ENCODE assay signal across 13 mouse cellular contexts in genomic region chr6:66943367-66944189, GRCm38 (mm10). TPM values are rescaled to one million over a fixed set of nuclear protein-coding genes. Genes with fewer than 3 reads are reported as not detected.
A peak's percentile ranks its signal among the peaks of the same experiment; 100 is the strongest.
DNase-seq lines count a peak whose midpoint lies in the region; ATAC-seq and TF ChIP-seq lines count a peak whose summit lies in the region.
"Had no signal": no experiment of that assay in that cellular context is flagged by ENCODE, and none has a peak within 500 bp of the region (broad histone marks: within the 10 kb centered on the region; RNA-seq: fewer than 3 reads in every experiment).

No protein-coding gene starts in this region.

- TF ChIP-seq POLR2A in embryonic fibroblast, embryonic 13.5 days (IDR thresholded peaks at IDR 0.05; ENCODE audit: low read depth, low read length): no peak

- H3K27me3 ChIP-seq in liver, postnatal 0 days (ENCODE audit: insufficient read depth, low read length): no peaks in the 10 kb centered on the region
- no peaks in the 10 kb centered on the region for H3K27me3 ChIP-seq in liver, embryonic 11.5 days (replicated peaks; ENCODE audit: control insufficient read depth, insufficient read depth, low read length)
- H3K27me3 ChIP-seq in Patski: no peaks in the 10 kb centered on the region
- H3K27me3 ChIP-seq in midbrain, embryonic 15.5 days (replicated peaks): no peaks in the 10 kb centered on the region

- H3K4me1 ChIP-seq in liver, postnatal 0 days (ENCODE audit: insufficient read depth): peaks cover 47% of the 10 kb centered on the region
- H3K4me1 ChIP-seq in liver, embryonic 11.5 days (replicated peaks; ENCODE audit: control insufficient read depth, insufficient read depth, low read length): peaks cover 31% of the 10 kb centered on the region
- peaks cover 29% of the 10 kb centered on the region for H3K4me1 ChIP-seq in embryonic fibroblast, embryonic 13.5 days (ENCODE audit: control insufficient read depth, insufficient read depth, low read length)
- H3K4me1 ChIP-seq in midbrain, embryonic 15.5 days: peaks cover 5% of the 10 kb centered on the region; the same call in 1 of the 2 replicates

- no peak overlapping the region for H3K9ac ChIP-seq in liver, postnatal 0 days (replicated peaks)
- H3K9ac ChIP-seq in liver, embryonic 11.5 days (ENCODE audit: low read depth, low read length): no peak overlapping the region
- no peak overlapping the region for H3K9ac ChIP-seq in midbrain, embryonic 15.5 days

- H3K4me2 ChIP-seq in liver, postnatal 0 days (ENCODE audit: low read depth, low read length): no peak overlapping the region
- H3K4me2 ChIP-seq in liver, embryonic 11.5 days: no peak overlapping the region
- no peak overlapping the region for H3K4me2 ChIP-seq in midbrain, embryonic 15.5 days

- in situ Hi-C loops in Patski (cut with MboI; ENCODE audit: low pct_unique_long_range_greater_than_20kb): loop anchor here (10.0 kb wide), 1 partner anchor 409 kb away; the partner anchor contains the start of gene Mad2l1

- H3K9me3 ChIP-seq in liver, postnatal 0 days (ENCODE audit: low read length): no peaks in the 10 kb centered on the region
- H3K9me3 ChIP-seq in liver, embryonic 11.5 days (ENCODE audit: control insufficient read depth, low read length): no peaks in the 10 kb centered on the region
- no peaks in the 10 kb centered on the region for H3K9me3 ChIP-seq in midbrain, embryonic 15.5 days
- H3K9me3 ChIP-seq: G1E had no signal

- H3K27ac ChIP-seq in liver, postnatal 0 days (ENCODE audit: low read depth): peak overlapping the region; percentile 61; the same call in 1 of the 2 replicates
- H3K27ac ChIP-seq in liver, embryonic 11.5 days (ENCODE audit: low read depth, low read length): no peak overlapping the region
- H3K27ac ChIP-seq in embryonic fibroblast, embryonic 13.5 days (ENCODE audit: insufficient read depth, low read length): peak overlapping the region; percentile 98
- H3K27ac ChIP-seq in midbrain, embryonic 15.5 days: 0 out of 2 replicates have a peak overlapping the region, but pooled peaks have one; percentile 10

- no peak overlapping the region for H3K4me3 ChIP-seq in liver, postnatal 0 days (ENCODE audit: low read depth, low read length)
- H3K4me3 ChIP-seq in liver, embryonic 11.5 days (ENCODE audit: low read depth, low read length): no peak overlapping the region
- no peak overlapping the region for H3K4me3 ChIP-seq in embryonic fibroblast, embryonic 13.5 days (ENCODE audit: insufficient read depth, low read length)
- no peak overlapping the region for H3K4me3 ChIP-seq in midbrain, embryonic 15.5 days
- H3K4me3 ChIP-seq: erythroblast, embryonic 14.5 days had no signal

- H3K36me3 ChIP-seq in liver, postnatal 0 days (replicated peaks; ENCODE audit: insufficient read depth, low read length): no peaks in the 10 kb centered on the region
- no peaks in the 10 kb centered on the region for H3K36me3 ChIP-seq in liver, embryonic 11.5 days (ENCODE audit: control insufficient read depth, insufficient read depth, low read length)
- H3K36me3 ChIP-seq in midbrain, embryonic 15.5 days (replicated peaks): no peaks in the 10 kb centered on the region
- H3K36me3 ChIP-seq: G1E had no signal

- WGBS in liver, postnatal 0 days (ENCODE audit: insufficient replicate concordance): 60% methylated on average over 6 of the region's 6 CpGs
- 65% methylated on average over 6 of the region's 6 CpGs for WGBS in liver, embryonic 11.5 days
- WGBS in midbrain, embryonic 15.5 days: 20% methylated on average over 6 of the region's 6 CpGs

- DNase-seq in liver, postnatal 0 days: no peak
- no peak for DNase-seq in liver, embryonic 11.5 days (ENCODE audit: low spot score)
- peak; percentile 77 for DNase-seq in Patski (ENCODE audit: low read depth, low spot score)
- DNase-seq in testis, postnatal 10 days (ENCODE audit: low spot score): no peak
- DNase-seq: adrenal gland, postnatal 25 days; cerebellum, adult 8-10 months; heart, adult 11 months; thymus, postnatal 14 days had no signal

- POLR2A ChIA-PET in Patski (lab: Charles Lee): interaction anchor here (0.5 to 1.4 kb wide), 3 partner anchors 12 to 1320 kb away, joined by 3 to 10 read pairs (median 3); no protein-coding TSS in a partner anchor

- TF ChIP-seq EP300 in liver, postnatal 0 days (IDR thresholded peaks at IDR 0.05; ENCODE audit: low read depth): no peak

- CTCF ChIA-PET in Patski (lab: Charles Lee): interaction anchor here (1.8 to 2.1 kb wide), 2 partner anchors 19 to 30 kb away, joined by 4 to 6 read pairs; no protein-coding TSS in a partner anchor

- no peak for ATAC-seq in liver, postnatal 0 days
- no peak for ATAC-seq in liver, embryonic 11.5 days (replicated peaks; ENCODE audit: low FRiP score)
- peak; percentile 91 for ATAC-seq in Patski
- peak; percentile 48 for ATAC-seq in midbrain, embryonic 15.5 days (replicated peaks)
- no peak for ATAC-seq in frontal cortex, adult (ENCODE audit: low TSS enrichment)

- TF ChIP-seq CTCF in liver, postnatal 0 days (IDR thresholded peaks at IDR 0.05; ENCODE audit: low read depth): no peak
- no peak for TF ChIP-seq CTCF in Patski (IDR thresholded peaks at IDR 0.05)
- TF ChIP-seq CTCF in embryonic fibroblast, embryonic 13.5 days (IDR thresholded peaks at IDR 0.05; ENCODE audit: borderline replicate concordance, insufficient read depth, low read length): no peak

RNA-seq across cellular contexts. Expression of gene Gng12, which starts 47.4 kb away (rescaled TPM):
- polyA plus RNA-seq in liver, postnatal 0 days (2015; fragmentation: Nextera tagmentation; extraction: Ambion mirVana): 39.0 and 39.4 TPM in 2 replicates
- 51.5 and 59.6 TPM in 2 replicates for polyA plus RNA-seq in liver, embryonic 11.5 days (2014; fragmentation: Nextera tagmentation; extraction: Ambion mirVana)
- 169 TPM for polyA plus RNA-seq in Patski (2021)
- polyA plus RNA-seq in embryonic fibroblast, embryonic 13.5 days (2011; ENCODE audit: insufficient read length, low read depth, missing spikeins): 246 and 251 TPM in 2 replicates
- polyA plus RNA-seq in midbrain, embryonic 15.5 days (2015; fragmentation: Nextera tagmentation; extraction: Ambion mirVana): 27.9 and 29.2 TPM in 2 replicates
- polyA plus RNA-seq: G1E had no signal

Comparison
In these comparisons a context has a peak if more than half of its experiments do, and no peak if none do; other contexts are left out.
1. ATAC-seq: peak in Patski (single experiment) and midbrain, embryonic 15.5 days (single experiment); none in liver, postnatal 0 days (single experiment), liver, embryonic 11.5 days (single experiment) and frontal cortex, adult (single experiment).